Mouse (Mus musculus) heart, embryonic 14.5 days (tissue): ENCODE results near the gene Ly6g6e. TPM values are rescaled to one million over a fixed set of nuclear protein-coding genes. Genes with fewer than 3 reads are reported as not detected.
"Not testable (repeated sequence)": the region's sequence is repeated elsewhere in the genome, so short reads cannot be mapped to it uniquely, and the experiment has no call there.

Experiments used
- ATAC-seq: fragments of 200-750 bp; cut with Nextera tagmentation; 2 replicates; pipeline ENCODE4 v1.8.0; 2017; ENCODE audit warnings: low read depth, moderate TSS enrichment; ENCODE audit not compliant: insufficient number of reproducible peaks, insufficient read depth, low FRiP score
- H3K27ac ChIP-seq, 2 experiments: fragments of 200-500 bp in 1 of 2; fragments of 300-500 bp in 1 of 2; sonication (generic) in 1 of 2; replicated peaks in 1 of 2; 2 replicates each; pipeline ENCODE4 v1.5.1; 2012 to 2014; ENCODE audit warnings: low read depth in 2 of 2, low read length in 2 of 2, control low read depth in 1 of 2, mild to moderate bottlenecking in 1 of 2, mixed read lengths in 1 of 2; ENCODE audit not compliant: control insufficient read depth in 1 of 2, insufficient read depth in 1 of 2
- H3K27me3 ChIP-seq: fragments of 300-500 bp; sonication (generic); 2 replicates; pipeline ENCODE4 v1.6.1; 2014; ENCODE audit warnings: mild to moderate bottlenecking, low read length, control low read depth; ENCODE audit not compliant: control insufficient read depth, insufficient read depth
- H3K36me3 ChIP-seq: fragments of 300-500 bp; sonication (generic); 2 replicates; pipeline ENCODE4 v1.6.1; 2014; ENCODE audit warnings: mild to moderate bottlenecking, control low read depth, low read length, mixed read lengths; ENCODE audit not compliant: control insufficient read depth, insufficient read depth
- H3K4me1 ChIP-seq, 2 experiments: fragments of 200-500 bp in 1 of 2; fragments of 300-500 bp in 1 of 2; sonication (generic) in 1 of 2; 2 replicates each; pipeline ENCODE4 v1.6.1; 2012 to 2014; ENCODE audit warnings: low read length in 2 of 2, control low read depth in 1 of 2, mixed read lengths in 1 of 2; ENCODE audit not compliant: control insufficient read depth in 2 of 2, insufficient read depth in 2 of 2
- H3K4me2 ChIP-seq: fragments of 300-500 bp; sonication (generic); 2 replicates; pipeline ENCODE4 v1.6.1; 2014; ENCODE audit warnings: mild to moderate bottlenecking, low read length
- H3K4me3 ChIP-seq, 2 experiments: fragments of 200-500 bp in 1 of 2; fragments of 300-500 bp in 1 of 2; sonication (generic) in 1 of 2; 2 replicates each; pipeline ENCODE4 v1.5.1; 2012 to 2014; ENCODE audit warnings: low read length in 2 of 2, mild to moderate bottlenecking in 2 of 2, control low read depth in 1 of 2, low read depth in 1 of 2, moderate library complexity in 1 of 2; ENCODE audit not compliant: control insufficient read depth in 1 of 2, insufficient read depth in 1 of 2
- H3K9ac ChIP-seq: fragments of 300-500 bp; sonication (generic); 2 replicates; pipeline ENCODE4 v1.6.1; 2014; ENCODE audit warnings: mild to moderate bottlenecking, low read length
- H3K9me3 ChIP-seq: fragments of 300-500 bp; sonication (generic); 2 replicates; pipeline ENCODE4 v1.6.1; 2016; ENCODE audit warnings: low read length, control low read depth; ENCODE audit not compliant: control insufficient read depth
- WGBS: fragments of 180-500 bp; shearing (Covaris S2); extraction: QIAGEN DNeasy Blood & Tissue Kit; methylation state at CpG from one replicate; pipeline ENCODE4 v1.1.7; 2014; 5-methylcytosine and 5-hydroxymethylcytosine counted together
- polyA plus RNA-seq: library from polyadenylated mRNA; unstranded; fragments of >200 nt; fragmentation: Nextera tagmentation; extraction: Ambion mirVana; gene quantifications from 2 replicates; pipeline ENCODE4 v1.2.1, GENCODE M21; 2014

The Ly6g6e gene
- polyA plus RNA-seq, 1 experiment from 2014 or later: 0.32 TPM

GRCm38 (mm10) chr17:35124261-35124896, 47.7 kb downstream of the Ly6g6e start:
- not testable (repeated sequence) for H3K9ac ChIP-seq, H3K27me3 ChIP-seq, H3K4me2 ChIP-seq, H3K27ac ChIP-seq, ATAC-seq, H3K4me3 ChIP-seq, H3K9me3 ChIP-seq
- Histone ChIP-seq H3K4me1 (peaks cover 11 to 23% of the 10 kb centered on the region in 2 experiments), H3K36me3 (peaks cover 33% of the 10 kb centered on the region)
- 94% methylated on average over 12 of the region's 12 CpGs for WGBS

GRCm38 (mm10) chr17:35125081-35125480, 48.4 kb downstream of the Ly6g6e start:
- H3K27me3 ChIP-seq: no peaks in the 10 kb centered on the region
- H3K9ac ChIP-seq: peak overlapping the region; percentile 84
- H3K9me3 ChIP-seq: no peaks in the 10 kb centered on the region
- peaks cover 34% of the 10 kb centered on the region for H3K36me3 ChIP-seq
- no peak overlapping the region for H3K27ac ChIP-seq
- WGBS: 94% methylated on average over 1 of the region's 1 CpGs
- peaks cover 11 to 19% of the 10 kb centered on the region in 2 experiments for H3K4me1 ChIP-seq
- ATAC-seq: no peak
- peak overlapping the region; percentile 76 for H3K4me2 ChIP-seq
- H3K4me3 ChIP-seq: no peak overlapping the region

- Histone ChIP-seq H3K9me3 (no peaks in the 10 kb centered on the region), H3K4me1 (peaks cover 9 to 14% of the 10 kb centered on the region in 2 experiments), H3K4me3 (peak overlapping the region; percentile 65 to 78), H3K4me2 (peak overlapping the region; percentile 76), H3K36me3 (peaks cover 39% of the 10 kb centered on the region), H3K9ac (peak overlapping the region; percentile 84), H3K27me3 (no peaks in the 10 kb centered on the region), H3K27ac (peak overlapping the region in 1 of 2 experiments; percentile 83; a peak in 2 of 4 replicates)
- 21% methylated on average over 6 of the region's 6 CpGs for whole genome bisulfite sequencing
- ATAC-seq: no peak
Observed at GRCm38 (mm10) chr17:35125578-35125977, 48.9 kb downstream of the Ly6g6e start.

DNA sequence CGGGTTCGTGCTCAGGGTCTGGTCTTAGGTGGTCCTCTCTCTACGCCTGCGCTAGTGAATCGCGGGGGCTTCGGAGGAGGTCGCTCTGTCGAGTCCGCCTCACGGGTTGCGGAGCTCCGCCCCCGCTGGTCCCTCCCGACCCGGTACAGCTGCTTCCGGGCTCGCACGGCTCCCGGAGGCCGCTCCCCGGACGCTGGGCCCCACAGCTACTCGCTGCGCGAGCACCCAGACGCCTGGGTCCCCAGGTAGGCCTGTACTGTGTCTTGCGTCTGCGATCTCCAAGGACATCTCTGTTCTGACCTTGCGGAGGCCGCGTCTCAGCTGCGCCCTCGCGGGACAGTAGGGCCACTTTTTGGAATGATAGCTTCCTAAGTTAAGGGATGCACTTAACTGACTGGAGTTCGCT, 49.5 kb downstream of the Ly6g6e start, which contains the start of gene D17H6S53E:
Gene D17H6S53E, plus strand, starts transcription at position 168 of the 406 bp plus-strand sequence.
- Histone ChIP-seq H3K4me1 (peaks cover 9 to 13% of the 10 kb centered on the region in 2 experiments), H3K4me3 (peak within 1 kb of the TSS; percentile 65 to 78), H3K4me2 (peak within 1 kb of the TSS; percentile 76), H3K27me3 (no peaks in the 10 kb centered on the region), H3K36me3 (peaks cover 39% of the 10 kb centered on the region), H3K27ac (peak within 1 kb of the TSS; percentile 82 to 83), H3K9ac (peak within 1 kb of the TSS; percentile 84), H3K9me3 (no peaks in the 10 kb centered on the region)
- WGBS: 0% methylated on average over 36 of the region's 36 CpGs
- peak; percentile 54 for ATAC-seq

GRCm38 (mm10) chr17:35127017-35127416, 50.3 kb downstream of the Ly6g6e start:
- 62% methylated on average over 13 of the region's 13 CpGs for WGBS
- ATAC-seq: no peak
- peak overlapping the region; percentile 65 to 78 for H3K4me3 ChIP-seq
- peaks cover 39% of the 10 kb centered on the region for H3K36me3 ChIP-seq
- peak overlapping the region; percentile 76 for H3K4me2 ChIP-seq
- no peaks in the 10 kb centered on the region for H3K9me3 ChIP-seq
- H3K4me1 ChIP-seq: peaks cover 9 to 13% of the 10 kb centered on the region in 2 experiments
- H3K9ac ChIP-seq: peak overlapping the region; percentile 84
- H3K27me3 ChIP-seq: no peaks in the 10 kb centered on the region
- peak overlapping the region in 1 of 2 experiments; percentile 83; a peak in 2 of 4 replicates for H3K27ac ChIP-seq

Other genes with a start within 250 kb of the Ly6g6e start
- gene Stk19, start 240.0 kb upstream of the Ly6g6e start, polyA plus RNA-seq: 17.1 and 18.4 TPM in 2 replicates
- 26.6 and 33.1 TPM in 2 replicates for gene Dxo, start 239.9 kb upstream of the Ly6g6e start, polyA plus RNA-seq
- 22.4 and 23.0 TPM in 2 replicates for gene Skiv2l, start 226.7 kb upstream of the Ly6g6e start, polyA plus RNA-seq
- 65.7 and 65.8 TPM in 2 replicates for gene Nelfe, start 226.5 kb upstream of the Ly6g6e start, polyA plus RNA-seq
- gene Cfb, start 214.4 kb upstream of the Ly6g6e start, polyA plus RNA-seq: 1.2 and 2.7 TPM in 2 replicates
- gene Zbtb12, start 197.4 kb upstream of the Ly6g6e start, polyA plus RNA-seq: 0.38 and 0.53 TPM in 2 replicates
- not detected in 2 replicates for gene Gm20547, start 194.9 kb upstream of the Ly6g6e start, polyA plus RNA-seq
- 1.0 and 1.2 TPM in 2 replicates for gene C2, start 178.6 kb upstream of the Ly6g6e start, polyA plus RNA-seq
- gene Ehmt2, start 178.4 kb upstream of the Ly6g6e start, polyA plus RNA-seq: 31.4 and 35.2 TPM in 2 replicates
- gene Slc44a4, start 162.4 kb upstream of the Ly6g6e start, polyA plus RNA-seq: not detected in 2 replicates
- 13.7 and 14.6 TPM in 2 replicates for gene Neu1, start 145.6 kb upstream of the Ly6g6e start, polyA plus RNA-seq
- gene Hspa1b, start 117.7 kb upstream of the Ly6g6e start, polyA plus RNA-seq: 0.09 and 0.19 TPM in 2 replicates
- 0.55 TPM in 1 of 2 replicates, not detected in the other for gene Gm20481, start 107.0 kb upstream of the Ly6g6e start, polyA plus RNA-seq
- gene Hspa1a, start 104.7 kb upstream of the Ly6g6e start, polyA plus RNA-seq: 2.3 and 2.9 TPM in 2 replicates
- 2.2 and 2.7 TPM in 2 replicates for gene Hspa1l, start 104.2 kb upstream of the Ly6g6e start, polyA plus RNA-seq
- 132 and 136 TPM in 2 replicates for gene Lsm2, start 95.0 kb upstream of the Ly6g6e start, polyA plus RNA-seq
- 41.7 and 42.9 TPM in 2 replicates for gene Vars, start 75.9 kb upstream of the Ly6g6e start, polyA plus RNA-seq
- 0.28 and 0.42 TPM in 2 replicates for gene Vwa7, start 60.3 kb upstream of the Ly6g6e start, polyA plus RNA-seq
- gene Sapcd1, start 48.9 kb upstream of the Ly6g6e start, polyA plus RNA-seq: 1.5 and 2.2 TPM in 2 replicates
- 2.6 and 3.5 TPM in 2 replicates for gene Msh5, start 30.2 kb upstream of the Ly6g6e start, polyA plus RNA-seq
- 108 TPM in 2 replicates for gene Clic1, start 26.9 kb upstream of the Ly6g6e start, polyA plus RNA-seq
- gene Ddah2, start 17.9 kb upstream of the Ly6g6e start, polyA plus RNA-seq: 186 and 222 TPM in 2 replicates
- not detected in 2 replicates for gene Ly6g6c, start 11.5 kb upstream of the Ly6g6e start, polyA plus RNA-seq
- gene Mpig6b, start 10.7 kb upstream of the Ly6g6e start, polyA plus RNA-seq: 0.54 and 0.73 TPM in 2 replicates
- 1.9 and 2.6 TPM in 2 replicates for gene Ly6g6d, start 1.2 kb downstream of the Ly6g6e start, polyA plus RNA-seq
- gene Ly6g6f, start 8.7 kb downstream of the Ly6g6e start, polyA plus RNA-seq: not detected in 2 replicates
- 61.9 and 64.5 TPM in 2 replicates for gene Abhd16a, start 12.4 kb downstream of the Ly6g6e start, polyA plus RNA-seq
- gene Ly6g5c, start 31.4 kb downstream of the Ly6g6e start, polyA plus RNA-seq: 0.59 TPM in 1 of 2 replicates, not detected in the other
- 0.28 TPM in 1 of 2 replicates, not detected in the other for gene Ly6g5b, start 38.5 kb downstream of the Ly6g6e start, polyA plus RNA-seq
- gene Gpank1, start 44.6 kb downstream of the Ly6g6e start, polyA plus RNA-seq: 10.0 and 11.4 TPM in 2 replicates
- 219 and 234 TPM in 2 replicates for gene Csnk2b, start 45.2 kb downstream of the Ly6g6e start, polyA plus RNA-seq
- gene D17H6S53E, start 49.5 kb downstream of the Ly6g6e start, polyA plus RNA-seq: 8.7 and 10.1 TPM in 2 replicates
- gene Apom, start 55.1 kb downstream of the Ly6g6e start, polyA plus RNA-seq: 0.34 TPM in 1 of 2 replicates, not detected in the other
- gene Bag6, start 58.3 kb downstream of the Ly6g6e start, polyA plus RNA-seq: 63.3 and 68.6 TPM in 2 replicates
- gene Prrc2a, start 88.0 kb downstream of the Ly6g6e start, polyA plus RNA-seq: 81.9 and 138 TPM in 2 replicates
- 7.4 and 9.4 TPM in 2 replicates for gene Aif1, start 99.2 kb downstream of the Ly6g6e start, polyA plus RNA-seq
- gene Lst1, start 111.5 kb downstream of the Ly6g6e start, polyA plus RNA-seq: 9.5 and 11.2 TPM in 2 replicates
- 0.40 and 0.61 TPM in 2 replicates for gene Ltb, start 117.5 kb downstream of the Ly6g6e start, polyA plus RNA-seq
- not detected in 2 replicates for gene Tnf, start 125.1 kb downstream of the Ly6g6e start, polyA plus RNA-seq
- gene Lta, start 128.4 kb downstream of the Ly6g6e start, polyA plus RNA-seq: not detected in 2 replicates
- 0.69 TPM in 1 of 2 replicates, not detected in the other for gene Gm16181, start 143.9 kb downstream of the Ly6g6e start, polyA plus RNA-seq
- 10.7 and 14.3 TPM in 2 replicates for gene Atp6v1g2, start 156.8 kb downstream of the Ly6g6e start, polyA plus RNA-seq
- gene Nfkbil1, start 158.9 kb downstream of the Ly6g6e start, polyA plus RNA-seq: 3.1 and 4.2 TPM in 2 replicates
- gene Ddx39b, start 164.8 kb downstream of the Ly6g6e start, polyA plus RNA-seq: 237 and 246 TPM in 2 replicates
- 52.4 and 59.8 TPM in 2 replicates for gene H2-D1, start 185.8 kb downstream of the Ly6g6e start, polyA plus RNA-seq
- gene H2-Q1, start 243.5 kb downstream of the Ly6g6e start, polyA plus RNA-seq: 0.08 TPM in 1 of 2 replicates, not detected in the other